Mouse (Mus musculus) adrenal gland, postnatal 14 days (tissue): ENCODE measurements around the gene 2310011J03Rik. TPM values are rescaled to one million over a fixed set of nuclear protein-coding genes. Genes with fewer than 3 reads are reported as not detected.

Experiments
- DNase-seq: peaks from one replicate; pipeline ENCODE4 v3.0.0; 2021; ENCODE audit warnings: mixed read lengths
- total RNA-seq: library from RNA; stranded (reverse); gene quantifications from 2 replicates; pipeline ENCODE4 v1.2.3, GENCODE M21; 2021

The 2310011J03Rik gene
- total RNA-seq, 1 experiment from 2014 or later, result 26.9 TPM

- DNase-seq, result no peak
Measured at GRCm38 (mm10) chr10:80342305-80342748, 22.0 kb upstream of the 2310011J03Rik start.

DNA sequence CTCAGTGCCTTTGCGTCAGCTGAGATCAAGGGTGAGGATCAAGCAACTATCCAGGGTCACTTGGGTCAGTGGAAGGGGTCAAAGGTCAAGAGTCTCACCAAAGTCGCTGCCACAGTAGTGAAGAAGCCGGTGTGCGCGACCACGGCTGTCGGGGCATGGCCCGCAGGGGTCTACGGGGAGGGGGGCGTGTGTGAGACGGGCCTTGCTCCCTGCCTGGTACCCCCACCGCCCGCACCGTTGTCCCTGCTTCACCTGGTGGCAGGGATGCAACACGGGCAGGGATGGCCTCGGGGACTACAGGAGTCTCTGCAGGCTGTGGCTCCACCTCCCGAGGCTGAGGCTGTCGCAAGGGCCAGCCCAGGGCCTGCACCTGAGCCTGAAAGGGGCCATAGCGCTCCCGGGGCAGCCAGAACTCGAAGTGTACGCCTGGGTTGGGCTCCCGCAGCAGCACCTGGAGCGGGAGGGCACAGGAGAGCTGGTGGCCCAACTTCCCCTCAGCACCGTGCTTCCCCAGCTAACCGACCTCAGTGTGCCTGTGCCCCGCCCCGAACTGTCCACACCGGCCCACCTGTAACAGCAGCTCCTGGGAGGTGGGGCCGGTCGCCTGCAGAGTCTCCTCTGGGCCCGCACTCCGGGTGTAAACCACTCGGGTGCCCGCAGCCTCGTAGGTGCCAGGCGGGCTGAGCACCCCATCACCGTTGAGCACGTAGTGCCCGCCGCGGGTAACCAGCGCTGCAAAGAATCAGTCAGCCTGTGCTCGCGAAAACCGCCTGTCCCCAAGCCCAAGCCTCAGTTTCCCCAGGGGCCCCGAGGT lies 21.4 kb upstream of the 2310011J03Rik start:
- no peak for DNase-seq

- no peak for DNase-seq
Measured at GRCm38 (mm10) chr10:80341026-80341425, 20.7 kb upstream of the 2310011J03Rik start.

DNA sequence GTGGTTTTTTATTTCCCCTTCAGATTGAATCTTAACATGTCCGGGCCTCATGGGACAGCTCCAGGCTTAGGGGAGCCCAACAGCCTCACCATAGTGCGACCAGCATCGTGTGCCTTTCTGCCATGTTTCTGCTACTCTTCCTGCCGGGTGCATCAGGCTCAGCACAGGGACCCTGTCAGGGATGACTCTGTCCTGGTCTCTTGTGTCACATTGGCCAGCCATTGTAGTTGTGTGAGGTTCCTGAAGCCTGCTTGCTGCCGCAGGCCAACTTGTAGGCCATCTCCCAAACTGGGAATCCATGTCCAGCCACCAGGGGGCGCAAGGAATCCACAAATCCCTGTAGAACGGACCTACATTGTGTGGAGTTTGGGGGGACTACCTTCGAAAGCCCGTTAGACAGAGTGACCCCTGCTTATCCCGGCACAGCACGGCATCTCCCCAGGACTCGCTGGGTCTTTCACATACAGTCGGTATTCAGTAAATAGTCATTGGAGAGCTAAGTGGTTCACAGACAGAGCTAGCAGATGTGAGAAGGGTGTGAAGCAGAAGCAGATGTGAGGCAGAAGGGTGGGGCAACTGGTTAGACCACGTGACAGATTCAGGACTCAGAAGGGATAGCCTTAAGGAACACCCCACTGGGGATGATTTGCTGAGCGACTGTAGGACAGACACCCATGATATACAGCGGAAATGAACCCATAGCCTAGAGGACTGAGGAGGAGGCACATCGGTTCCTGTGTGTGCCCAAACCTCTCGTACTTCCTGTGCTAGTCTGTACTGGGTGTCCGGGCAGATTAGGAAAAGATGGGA lies 19.8 kb upstream of the 2310011J03Rik start:
- DNase-seq, result peak; percentile 91

DNA sequence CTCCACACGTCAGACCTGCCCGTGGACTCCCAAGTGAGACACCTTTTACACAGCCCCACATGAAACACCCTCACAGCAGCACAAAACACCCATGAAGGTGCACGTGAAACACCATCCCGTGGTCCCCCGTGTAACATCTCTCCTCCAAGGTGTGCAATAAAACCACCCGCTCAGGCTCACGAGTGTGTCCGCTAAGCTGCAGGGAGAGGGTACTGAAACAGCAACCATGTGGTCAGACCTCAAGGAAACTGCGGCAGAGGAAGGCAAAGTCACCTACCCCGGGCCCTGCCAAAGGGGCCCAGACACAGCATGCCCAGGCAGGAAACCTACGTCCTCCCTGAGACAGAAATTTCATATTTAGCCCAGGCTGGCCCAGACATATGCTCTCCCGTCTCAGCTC lies 15.9 kb upstream of the 2310011J03Rik start:
- DNase-seq, result no peak

GRCm38 (mm10) chr10:80332525-80332989 lies 12.2 kb upstream of the 2310011J03Rik start:
- DNase-seq, result no peak

GRCm38 (mm10) chr10:80331636-80332524 lies 11.5 kb upstream of the 2310011J03Rik start:
- no peak for DNase-seq

DNA sequence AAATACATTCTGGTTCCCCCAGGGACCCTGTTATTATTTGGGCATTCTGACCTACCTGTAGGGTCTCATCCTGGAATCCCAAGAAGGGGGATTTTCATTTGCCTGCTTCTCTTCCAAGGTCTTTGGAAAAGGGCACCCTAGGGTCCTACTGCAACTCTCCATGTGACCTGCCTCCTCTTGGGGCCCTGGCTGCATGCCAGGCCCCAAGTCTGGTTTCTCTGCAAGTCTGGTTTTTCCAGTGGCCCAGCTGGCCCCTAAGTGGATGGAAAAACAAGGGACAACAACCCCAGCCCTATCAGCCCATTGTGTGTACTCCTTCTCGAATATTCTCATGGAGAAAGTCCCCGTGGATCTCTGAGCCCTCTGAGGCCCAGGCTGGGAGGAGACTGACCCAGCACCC lies 10.6 kb upstream of the 2310011J03Rik start:
- DNase-seq, result no peak

DNA sequence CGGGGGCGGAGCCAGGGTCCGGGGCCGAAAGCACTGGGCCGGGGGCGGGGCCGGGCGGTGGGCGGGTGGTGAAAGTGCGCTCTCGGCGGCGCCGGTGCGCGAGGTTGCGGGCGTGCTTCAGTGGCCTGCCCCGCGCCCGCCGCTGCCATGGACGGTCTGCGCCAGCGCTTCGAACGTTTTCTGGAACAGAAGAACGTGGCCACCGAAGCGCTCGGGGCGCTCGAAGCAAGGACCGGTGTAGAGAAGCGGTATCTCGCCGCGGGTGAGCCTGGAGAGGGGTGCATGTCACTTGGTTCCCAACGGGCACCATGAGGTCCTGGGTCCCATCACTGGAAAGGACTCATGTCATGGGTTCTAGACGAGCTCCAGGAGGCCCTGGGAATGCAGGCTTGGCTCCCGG lies 9.7 kb upstream of the 2310011J03Rik start:
- DNase-seq, result no peak

DNA sequence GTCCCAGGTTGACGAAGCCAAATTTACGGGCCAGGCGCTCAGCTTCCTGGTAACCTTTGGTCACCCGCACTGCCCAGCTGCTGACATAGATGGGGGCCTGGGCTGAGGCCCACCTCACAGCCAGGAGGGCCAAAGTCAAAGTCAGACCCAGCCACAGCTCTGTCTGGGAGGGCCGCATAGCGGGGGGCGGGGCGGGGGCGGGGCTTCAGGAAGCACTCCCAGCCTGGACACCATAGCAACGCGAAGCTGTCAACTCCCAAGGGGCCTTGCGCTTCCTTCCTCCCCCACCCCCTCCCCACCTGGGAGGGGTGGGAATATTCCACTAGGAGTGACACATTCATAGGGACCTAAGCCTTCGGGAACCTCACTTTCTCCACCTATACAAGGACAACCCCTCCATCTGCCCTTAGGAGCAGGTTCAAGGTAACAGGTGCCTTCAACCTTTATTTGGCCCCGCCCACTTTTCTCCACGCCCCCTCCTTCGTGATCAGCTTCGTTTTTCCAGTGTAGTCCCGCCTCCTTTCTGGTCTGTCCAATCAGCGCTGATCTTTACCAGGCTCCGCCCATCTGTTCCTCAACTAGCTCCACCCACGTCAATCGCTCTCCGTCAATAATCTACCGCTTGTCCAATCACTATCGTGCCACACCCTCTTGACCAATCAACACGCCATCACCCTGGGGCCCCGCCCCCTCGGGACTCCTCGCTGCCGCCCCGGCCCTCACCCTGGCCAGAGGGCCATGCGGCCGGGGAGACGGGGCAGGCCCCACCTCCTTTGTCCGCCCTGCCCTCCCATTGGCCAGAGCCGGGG lies 9.1 kb upstream of the 2310011J03Rik start, which contains the start of the genes Pcsk4 and Reep6:
Gene Pcsk4 (minus strand): TSS at position 226 of the 809 bp plus-strand sequence.
Gene Reep6 (plus strand): TSS at position 681 of the 809 bp plus-strand sequence.
- DNase-seq, result peak; percentile 99

DNA sequence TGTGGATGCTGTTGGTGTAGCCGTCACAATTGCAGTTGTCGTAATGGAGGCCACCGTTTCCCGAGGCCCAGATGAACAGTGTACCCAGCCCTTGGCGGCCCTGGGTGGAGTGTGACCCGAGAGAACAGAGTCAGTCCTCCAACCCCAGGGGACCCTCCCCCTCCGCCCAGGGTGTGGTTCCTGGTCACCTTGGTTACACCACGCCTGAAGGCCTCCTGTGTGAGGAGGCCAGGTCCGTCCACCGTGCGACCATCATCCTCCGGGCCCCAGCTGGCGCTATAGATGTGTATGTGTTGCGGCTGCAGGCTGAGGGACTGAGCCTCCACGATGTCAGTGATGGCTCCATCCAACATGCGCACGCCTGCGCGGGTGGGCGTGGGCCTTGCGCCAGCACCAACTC lies 4.7 kb upstream of the 2310011J03Rik start:
- DNase-seq, result no peak

- DNase-seq, result peak; percentile 25
Measured at GRCm38 (mm10) chr10:80324120-80325037, 4.0 kb upstream of the 2310011J03Rik start.

DNA sequence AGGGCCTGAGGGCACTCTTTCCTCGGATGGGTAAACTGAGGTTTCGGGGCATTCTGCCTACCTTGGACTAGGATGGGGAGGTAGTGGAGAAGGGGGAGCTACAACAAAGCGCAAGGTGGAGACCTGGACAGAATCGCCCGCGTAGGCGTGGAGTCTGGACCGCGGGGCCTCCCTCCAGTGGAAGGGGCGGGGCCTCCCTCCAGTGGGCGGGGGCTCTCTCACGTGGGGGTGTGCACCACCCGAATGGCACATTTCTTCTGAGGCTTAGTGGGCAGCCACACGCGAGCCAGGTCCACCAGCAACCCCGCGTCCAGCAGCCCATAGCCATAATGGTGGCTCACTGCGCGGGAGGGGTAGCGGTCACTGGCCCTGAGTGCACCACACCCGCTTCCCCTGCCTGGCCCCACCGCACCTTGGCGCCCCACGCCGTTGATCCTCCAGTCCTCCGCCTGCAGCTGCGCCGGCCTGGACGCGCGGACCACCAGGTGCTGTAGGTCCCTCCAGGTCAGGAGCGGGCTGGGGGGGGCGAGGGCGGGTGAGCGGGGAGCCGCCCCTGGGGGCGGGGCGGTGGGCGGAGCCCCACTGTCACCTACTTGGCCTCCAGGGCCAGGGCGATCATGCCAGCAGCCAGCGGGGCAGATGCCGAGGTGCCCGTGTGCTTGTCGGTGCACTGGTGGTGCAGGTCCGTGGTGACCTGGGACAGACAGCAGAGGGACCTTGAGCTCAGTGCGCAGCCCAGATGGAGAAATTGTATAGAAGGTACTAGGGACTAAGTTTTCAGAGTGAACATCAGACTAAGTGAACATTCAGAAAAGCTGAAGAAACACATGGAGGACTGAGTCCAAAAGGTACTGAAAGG lies 3.2 kb upstream of the 2310011J03Rik start:
- DNase-seq, result peak; percentile 88

DNA sequence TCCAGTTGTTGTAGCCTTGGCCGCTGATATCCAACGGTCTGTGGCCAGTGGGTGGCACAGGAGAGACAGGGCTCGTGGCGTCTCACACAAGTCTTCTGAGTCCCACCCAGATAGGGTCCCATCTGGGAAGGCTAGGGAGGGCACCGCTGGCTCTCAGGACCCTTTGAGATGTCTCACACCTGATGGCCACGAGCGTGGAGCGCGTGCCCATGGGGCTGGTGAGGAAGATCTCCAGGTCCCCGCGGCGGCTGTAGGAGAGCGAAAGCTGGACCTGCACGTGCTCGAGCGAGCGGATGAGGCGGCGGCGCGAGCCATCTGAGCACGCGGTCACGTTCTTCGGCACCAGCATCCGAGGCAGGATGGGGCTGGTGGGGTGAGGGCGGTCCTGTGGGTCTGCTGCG lies 2.5 kb upstream of the 2310011J03Rik start:
- peak; percentile 70 for DNase-seq

DNA sequence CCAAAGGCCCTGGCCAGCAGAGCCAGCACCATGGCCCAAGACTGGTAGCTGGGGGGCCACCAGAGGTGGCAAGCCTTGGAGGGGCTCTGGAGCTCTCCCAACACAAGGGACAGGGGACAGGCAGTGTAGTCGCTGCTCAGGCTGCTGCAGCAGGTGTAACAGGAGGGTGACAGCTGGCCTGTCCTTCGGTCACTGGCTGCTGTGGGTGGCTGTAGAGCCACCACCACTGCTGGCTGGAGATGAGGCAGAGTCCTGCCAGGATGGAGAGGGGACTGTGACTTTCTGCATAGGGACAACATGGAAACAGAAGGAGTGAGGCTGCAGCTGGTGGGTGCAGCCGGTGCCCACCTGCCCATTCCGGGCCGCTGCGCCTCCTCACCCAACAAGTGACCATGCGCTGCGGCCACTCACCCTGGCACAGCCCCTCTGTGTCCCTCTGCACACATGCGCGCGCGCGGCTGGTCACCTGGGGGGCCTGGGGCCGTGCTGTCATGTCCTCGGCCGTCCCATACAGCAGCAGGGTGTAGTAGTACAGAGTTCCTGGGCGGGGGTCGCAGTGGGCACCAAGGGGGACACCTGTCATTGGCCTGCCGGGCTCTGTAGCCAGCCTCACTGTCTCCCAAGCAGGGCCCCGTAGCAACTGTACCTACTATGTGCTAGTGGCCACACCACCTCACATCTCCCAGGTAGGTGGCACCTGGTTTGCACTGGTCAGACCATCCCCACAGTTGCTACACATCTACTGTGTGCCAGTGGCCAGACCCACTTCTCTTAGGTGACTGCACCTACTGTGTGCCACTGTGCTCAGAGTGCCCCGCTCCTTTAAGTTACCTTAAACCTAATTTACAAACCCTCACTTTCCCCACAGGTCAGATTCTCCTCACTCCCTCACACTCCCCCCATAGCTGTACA lies 1.6 kb upstream of the 2310011J03Rik start:
- no peak for DNase-seq

DNA sequence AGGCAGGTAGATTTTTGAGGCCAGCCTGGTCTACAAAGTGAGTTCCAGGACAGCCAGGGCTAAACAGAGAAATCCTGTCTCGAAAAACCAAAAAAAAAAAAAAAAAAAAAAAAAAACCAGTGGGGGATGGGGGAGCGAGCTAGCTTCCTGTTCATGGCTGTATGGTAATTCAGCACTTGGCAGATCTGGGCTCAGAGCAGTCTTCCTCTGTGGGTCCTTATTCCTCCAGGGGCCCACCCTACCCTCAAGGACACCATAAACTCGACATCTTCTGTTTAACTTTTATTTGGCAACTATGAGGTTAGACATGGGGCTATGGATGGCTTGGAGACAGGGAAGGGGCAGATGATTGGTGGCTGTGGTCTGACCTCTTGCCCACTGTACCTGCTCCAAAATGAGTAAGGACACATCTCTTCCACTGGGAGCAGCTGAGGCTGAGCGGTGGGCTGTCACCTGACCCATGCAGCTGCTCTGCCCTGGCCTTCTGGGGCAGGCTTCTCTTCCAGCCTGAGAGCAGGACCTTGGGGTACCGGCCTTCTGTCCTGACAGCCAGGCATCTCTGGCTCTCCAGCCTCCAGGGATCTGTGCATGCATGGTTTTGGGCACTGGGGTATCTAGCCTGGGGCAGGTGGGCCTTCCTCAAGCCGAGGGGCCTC lies 805 bp upstream of the 2310011J03Rik start:
- DNase-seq, result peak; percentile 10

GRCm38 (mm10) chr10:80317011-80317410 lies 3.3 kb downstream of the 2310011J03Rik start:
- peak; percentile 5 for DNase-seq
